Mouse (Mus musculus): ENCODE data around the gene Paqr6. TPM values are rescaled to one million over a fixed set of nuclear protein-coding genes. Genes with fewer than 3 reads are reported as not detected.

Paqr6 gene
- polyA plus RNA-seq (2015; fragmentation: Nextera tagmentation; extraction: Ambion mirVana) = 2.9 and 3.1 TPM in 2 replicates

DNA sequence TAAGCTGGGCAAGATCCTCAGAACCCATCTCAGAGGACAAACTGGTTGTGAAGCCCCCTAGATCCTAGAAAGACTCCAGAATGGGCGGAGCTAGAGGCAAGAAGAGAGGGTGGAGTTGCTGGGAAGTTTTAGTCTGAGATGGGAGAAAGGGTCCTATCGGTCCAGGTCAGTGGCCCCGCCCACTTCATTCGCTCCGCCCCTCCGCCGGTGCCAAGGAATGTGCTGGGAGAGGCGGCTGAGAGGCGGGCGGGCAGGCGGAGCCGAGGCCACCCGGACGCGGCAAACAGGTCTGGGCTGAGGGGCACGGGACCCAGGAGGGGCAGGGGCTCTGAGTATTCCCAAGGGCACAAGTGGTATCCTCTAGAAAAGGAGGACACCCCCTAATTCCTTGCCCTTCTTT is at the start of gene Paqr6:
Paqr6 (plus strand) TSS at position 248 of the 400 bp plus-strand sequence.
- H3K27ac ChIP-seq (ENCODE audit: low read depth, low read length) = peak within 1 kb of the TSS; percentile 35; the same call in 1 of the 2 replicates
- no peaks in the 10 kb centered on the region for H3K4me1 ChIP-seq (ENCODE audit: control insufficient read depth, insufficient read depth, low read depth, low read length)
- no peak for ATAC-seq
- H3K36me3 ChIP-seq (ENCODE audit: control insufficient read depth, insufficient read depth, low read length) = peaks cover 23% of the 10 kb centered on the region
- H3K9me3 ChIP-seq (ENCODE audit: control insufficient read depth, low read length) = no peaks in the 10 kb centered on the region
- H3K4me3 ChIP-seq (ENCODE audit: low read length) = no peak within 1 kb of the TSS
- no peak within 1 kb of the TSS for H3K9ac ChIP-seq (ENCODE audit: low read depth, low read length)
- WGBS = under 1% methylated on average over 13 of the region's 16 CpGs
- peak within 1 kb of the TSS; percentile 8; the same call in 1 of the 2 replicates for H3K4me2 ChIP-seq (ENCODE audit: low read length)
- H3K27me3 ChIP-seq (replicated peaks; ENCODE audit: control insufficient read depth, insufficient read depth, low read length) = peaks cover 4% of the 10 kb centered on the region; the same call in 1 of the 2 replicates

- peak; percentile 82 for ATAC-seq
- peaks cover 31% of the 10 kb centered on the region for H3K36me3 ChIP-seq (ENCODE audit: control insufficient read depth, insufficient read depth, low read length)
Observed at GRCm38 (mm10) chr3:88324951-88325405, 39.4 kb upstream of the Paqr6 start, which contains the start of gene Glmp. Gene Glmp (plus strand): TSS chr3:88325023.

DNA sequence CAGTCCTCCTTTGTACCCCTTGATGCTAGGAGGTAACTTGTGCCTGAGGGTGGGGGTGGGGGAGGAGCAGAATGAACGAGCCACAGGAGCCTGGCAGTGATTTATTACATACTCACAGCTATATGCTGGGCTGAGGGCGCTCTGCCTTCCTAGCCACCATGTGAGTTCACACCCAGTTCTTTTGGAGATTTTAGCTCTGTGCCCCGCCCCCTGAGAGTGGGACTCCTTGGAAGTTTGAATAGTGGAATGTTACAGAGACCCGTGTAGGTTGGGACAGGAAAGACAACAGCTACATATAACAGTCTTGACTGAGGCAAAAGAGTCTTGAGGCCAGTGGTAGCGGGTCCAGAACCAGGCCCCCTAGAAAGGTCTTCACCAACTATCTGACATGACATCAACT is 35.4 kb upstream of the Paqr6 start:
- no peak for ATAC-seq
- Histone ChIP-seq H3K27ac (ENCODE audit: low read depth, low read length) (no peak overlapping the region), H3K4me3 (ENCODE audit: low read length) (no peak overlapping the region), H3K27me3 (replicated peaks; ENCODE audit: control insufficient read depth, insufficient read depth, low read length) (no peaks in the 10 kb centered on the region), H3K4me2 (ENCODE audit: low read length) (no peak overlapping the region), H3K9me3 (ENCODE audit: control insufficient read depth, low read length) (no peaks in the 10 kb centered on the region), H3K9ac (ENCODE audit: low read depth, low read length) (no peak overlapping the region), H3K4me1 (ENCODE audit: control insufficient read depth, insufficient read depth, low read depth, low read length) (peaks cover 12% of the 10 kb centered on the region), H3K36me3 (ENCODE audit: control insufficient read depth, insufficient read depth, low read length) (peaks cover 5% of the 10 kb centered on the region)
- WGBS = 75% methylated on average over 5 of the region's 5 CpGs

More at GRCm38 (mm10) chr3:88324951-88325405, 39.4 kb upstream of the Paqr6 start, which contains the start of gene Glmp:
- Histone ChIP-seq H3K9ac (ENCODE audit: low read depth, low read length) (peak within 1 kb of the TSS; percentile 83), H3K27me3 (replicated peaks; ENCODE audit: control insufficient read depth, insufficient read depth, low read length) (no peaks in the 10 kb centered on the region), H3K4me2 (ENCODE audit: low read length) (peak within 1 kb of the TSS; percentile 83), H3K27ac (ENCODE audit: low read depth, low read length) (peak within 1 kb of the TSS; percentile 48; the same call in 1 of the 2 replicates), H3K4me1 (ENCODE audit: control insufficient read depth, insufficient read depth, low read depth, low read length) (peaks cover 12% of the 10 kb centered on the region), H3K4me3 (ENCODE audit: low read length) (peak within 1 kb of the TSS; percentile 85), H3K9me3 (ENCODE audit: control insufficient read depth, low read length) (no peaks in the 10 kb centered on the region)
- 2% methylated on average over 10 of the region's 10 CpGs for WGBS

DNA sequence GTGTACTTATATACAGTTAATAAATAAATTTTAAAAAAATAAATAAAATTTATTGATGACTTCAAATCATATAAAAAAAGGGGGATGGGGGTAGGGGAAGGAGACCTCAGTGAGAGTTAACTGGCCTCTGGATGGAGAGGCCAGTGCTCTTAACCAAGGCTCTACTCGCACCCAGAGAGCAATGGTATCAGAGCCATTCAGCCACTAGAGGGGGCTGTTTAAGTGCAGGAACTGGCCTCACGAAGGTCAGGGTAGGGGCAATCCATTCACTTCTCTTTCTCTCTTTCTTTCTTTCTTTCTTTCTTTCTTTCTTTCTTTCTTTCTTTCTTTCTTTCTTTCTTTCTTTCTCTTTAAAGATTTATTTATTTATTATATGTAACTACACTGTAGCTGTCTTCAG is 33.1 kb upstream of the Paqr6 start:
- 25% methylated on average over 2 of the region's 2 CpGs for WGBS
- ATAC-seq = no peak
- Histone ChIP-seq H3K9ac (ENCODE audit: low read depth, low read length) (no peak overlapping the region), H3K9me3 (ENCODE audit: control insufficient read depth, low read length) (no peaks in the 10 kb centered on the region), H3K4me2 (ENCODE audit: low read length) (no peak overlapping the region), H3K27ac (ENCODE audit: low read depth, low read length) (no peak overlapping the region), H3K27me3 (replicated peaks; ENCODE audit: control insufficient read depth, insufficient read depth, low read length) (no peaks in the 10 kb centered on the region), H3K4me3 (ENCODE audit: low read length) (no peak overlapping the region), H3K4me1 (ENCODE audit: control insufficient read depth, insufficient read depth, low read depth, low read length) (peaks cover 6% of the 10 kb centered on the region), H3K36me3 (ENCODE audit: control insufficient read depth, insufficient read depth, low read length) (peaks cover 5% of the 10 kb centered on the region)

GRCm38 (mm10) chr3:88334029-88334658 is 30.2 kb upstream of the Paqr6 start:
- Histone ChIP-seq H3K27me3 (replicated peaks; ENCODE audit: control insufficient read depth, insufficient read depth, low read length) (no peaks in the 10 kb centered on the region), H3K4me1 (ENCODE audit: control insufficient read depth, insufficient read depth, low read depth, low read length) (peaks cover 13% of the 10 kb centered on the region), H3K9me3 (ENCODE audit: control insufficient read depth, low read length) (no peaks in the 10 kb centered on the region), H3K9ac (ENCODE audit: low read depth, low read length) (no peak overlapping the region), H3K4me3 (ENCODE audit: low read length) (no peak overlapping the region), H3K4me2 (ENCODE audit: low read length) (no peak overlapping the region), H3K36me3 (ENCODE audit: control insufficient read depth, insufficient read depth, low read length) (no peaks in the 10 kb centered on the region; the same call in 1 of the 2 replicates), H3K27ac (ENCODE audit: low read depth, low read length) (no peak overlapping the region)
- WGBS = 65% methylated on average over 12 of the region's 12 CpGs
- no peak for ATAC-seq

DNA sequence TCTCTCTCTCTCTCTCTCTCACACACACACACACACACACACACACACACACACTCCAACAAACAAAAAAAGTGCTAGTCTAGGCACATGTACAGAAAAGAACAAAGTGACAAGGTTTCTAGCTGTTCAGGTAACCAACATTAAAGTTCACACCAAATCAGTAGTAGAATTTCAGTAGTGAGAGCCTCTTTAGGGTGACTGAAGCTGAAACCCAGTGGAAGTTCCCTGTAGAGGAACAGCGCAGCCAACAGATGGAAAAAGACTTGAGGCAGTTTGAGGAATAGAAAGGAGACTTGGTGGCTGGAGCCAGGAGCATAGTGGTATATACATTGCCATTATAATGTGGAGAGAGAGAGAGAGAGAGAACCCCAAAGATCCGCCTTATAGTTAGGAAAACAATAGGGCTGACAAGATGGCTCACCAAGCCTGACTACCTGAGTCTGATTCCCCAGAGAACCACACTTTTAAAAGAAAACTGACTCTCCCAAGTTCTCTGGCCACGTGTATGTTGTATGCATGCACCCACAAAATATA is 29.4 kb upstream of the Paqr6 start:
- Histone ChIP-seq H3K36me3 (ENCODE audit: control insufficient read depth, insufficient read depth, low read length) (no peaks in the 10 kb centered on the region), H3K4me2 (ENCODE audit: low read length) (peak overlapping the region; percentile 65), H3K27ac (ENCODE audit: low read depth, low read length) (0 out of 2 replicates have a peak overlapping the region, but pooled peaks have one; percentile 25), H3K9ac (ENCODE audit: low read depth, low read length) (peak overlapping the region; percentile 68; the same call in 1 of the 2 replicates), H3K4me3 (ENCODE audit: low read length) (peak overlapping the region; percentile 86), H3K9me3 (ENCODE audit: control insufficient read depth, low read length) (no peaks in the 10 kb centered on the region), H3K4me1 (ENCODE audit: control insufficient read depth, insufficient read depth, low read depth, low read length) (peaks cover 13% of the 10 kb centered on the region), H3K27me3 (replicated peaks; ENCODE audit: control insufficient read depth, insufficient read depth, low read length) (no peaks in the 10 kb centered on the region)
- WGBS = 39% methylated on average over 3 of the region's 3 CpGs
- ATAC-seq = no peak

DNA sequence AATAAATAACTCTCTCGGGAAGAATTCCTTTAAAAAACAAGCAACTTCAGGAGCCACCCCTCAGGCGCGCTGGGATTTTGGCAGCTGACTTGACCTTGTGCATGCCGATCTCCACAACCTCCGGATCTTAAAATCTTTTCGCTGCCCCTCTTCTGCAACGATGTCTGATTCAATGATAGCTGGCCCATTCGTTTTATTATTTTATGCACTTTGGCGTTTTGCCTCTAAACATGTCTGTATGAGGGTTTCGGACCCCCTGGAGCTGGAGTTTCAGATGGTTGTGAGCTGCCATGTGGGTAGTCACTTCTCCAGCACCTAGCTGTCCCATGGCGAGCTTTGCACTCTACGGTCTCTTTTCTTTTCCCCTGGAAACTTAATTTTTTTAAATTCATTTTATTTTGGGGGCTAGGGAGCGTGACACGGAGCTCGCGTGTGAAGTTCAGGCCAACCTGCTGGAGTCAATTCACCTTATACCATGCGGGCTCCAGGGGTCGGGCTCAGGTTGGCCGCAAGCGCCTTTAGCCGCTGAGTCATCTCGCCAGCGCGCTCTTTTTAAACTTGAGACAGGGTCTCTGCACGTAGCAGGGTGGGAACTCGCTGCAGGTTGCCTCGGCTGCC is 28.8 kb upstream of the Paqr6 start:
- WGBS = under 1% methylated on average over 27 of the region's 27 CpGs
- no peaks in the 10 kb centered on the region for H3K36me3 ChIP-seq (ENCODE audit: control insufficient read depth, insufficient read depth, low read length)
- ATAC-seq = peak; percentile 61
- H3K9ac ChIP-seq (ENCODE audit: low read depth, low read length) = peak overlapping the region; percentile 68
- peak overlapping the region; percentile 65 for H3K4me2 ChIP-seq (ENCODE audit: low read length)
- peak overlapping the region; percentile 96 for H3K27ac ChIP-seq (ENCODE audit: low read depth, low read length)
- peaks cover 13% of the 10 kb centered on the region for H3K4me1 ChIP-seq (ENCODE audit: control insufficient read depth, insufficient read depth, low read depth, low read length)
- no peaks in the 10 kb centered on the region for H3K9me3 ChIP-seq (ENCODE audit: control insufficient read depth, low read length)
- no peaks in the 10 kb centered on the region for H3K27me3 ChIP-seq (replicated peaks; ENCODE audit: control insufficient read depth, insufficient read depth, low read length)
- H3K4me3 ChIP-seq (ENCODE audit: low read length) = peak overlapping the region; percentile 86

GRCm38 (mm10) chr3:88336058-88337013 is 28.0 kb upstream of the Paqr6 start, which contains the start of the genes Tmem79 and Smg5:
Gene Tmem79 (minus strand): TSS chr3:88336148.
Gene Smg5 (plus strand): TSS chr3:88336260.
- Histone ChIP-seq H3K4me2 (ENCODE audit: low read length) (peak within 1 kb of the TSS; percentile 69), H3K27me3 (replicated peaks; ENCODE audit: control insufficient read depth, insufficient read depth, low read length) (no peaks in the 10 kb centered on the region), H3K4me3 (ENCODE audit: low read length) (peak within 1 kb of the TSS; percentile 86), H3K9me3 (ENCODE audit: control insufficient read depth, low read length) (no peaks in the 10 kb centered on the region), H3K4me1 (ENCODE audit: control insufficient read depth, insufficient read depth, low read depth, low read length) (peaks cover 13% of the 10 kb centered on the region), H3K36me3 (ENCODE audit: control insufficient read depth, insufficient read depth, low read length) (no peaks in the 10 kb centered on the region), H3K27ac (ENCODE audit: low read depth, low read length) (peak within 1 kb of the TSS; percentile 96), H3K9ac (ENCODE audit: low read depth, low read length) (peak within 1 kb of the TSS; percentile 97)
- 3% methylated on average over 58 of the region's 66 CpGs for WGBS
- ATAC-seq = peak; percentile 97
